9 mouse cellular contexts compared by ENCODE assay signal in the genomic region with DNA sequence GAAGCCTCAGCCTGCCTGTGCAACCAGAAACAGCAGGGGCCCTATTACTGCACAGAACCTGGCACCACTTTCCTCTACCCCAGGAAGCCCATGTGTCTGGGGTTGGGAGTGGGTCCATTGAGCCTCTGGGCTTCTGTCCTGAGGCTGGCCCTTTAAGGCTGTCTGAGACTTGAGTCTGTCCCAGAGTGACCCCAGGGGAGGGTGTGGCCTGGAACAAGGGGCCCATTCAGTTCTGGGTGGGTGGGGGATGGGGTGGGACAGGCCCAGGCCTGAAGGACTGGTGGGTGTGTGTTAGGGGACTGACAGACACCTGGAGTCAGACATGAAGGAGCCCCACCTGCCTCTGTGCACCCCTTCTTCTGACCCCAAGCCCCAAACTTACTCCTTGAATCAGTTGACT. TPM values are rescaled to one million over a fixed set of nuclear protein-coding genes. Genes with fewer than 3 reads are reported as not detected.
DNase-seq lines count a peak whose midpoint lies in the region; ATAC-seq lines count a peak whose summit lies in the region.
"Had no signal": no experiment of that assay in that cellular context is flagged by ENCODE, and none has a peak within 500 bp of the region (broad histone marks: within the 10 kb centered on the region; RNA-seq: fewer than 3 reads in every experiment).

No protein-coding gene starts in this region.

- DNase-seq in forebrain, embryonic 11.5 days (ENCODE audit: low spot score): peak; percentile 76
- peak; percentile 44 for DNase-seq in embryonic facial prominence, embryonic 11.5 days (ENCODE audit: low spot score)
- no peak for DNase-seq in cerebellum, adult 8-10 months
- no peak for DNase-seq in adrenal gland, adult 8-10 months
- DNase-seq in frontal cortex, postnatal 10 days (ENCODE audit: low spot score in 2 of 2): no peak

- peaks cover 38% of the 10 kb centered on the region for H3K4me1 ChIP-seq in forebrain, embryonic 11.5 days (replicated peaks; ENCODE audit: control insufficient read depth, insufficient read depth, low read length)
- peaks cover 64% of the 10 kb centered on the region for H3K4me1 ChIP-seq in forebrain, embryonic 16.5 days (replicated peaks; ENCODE audit: control insufficient read depth, insufficient read depth, low read length)
- peaks cover 7% of the 10 kb centered on the region for H3K4me1 ChIP-seq in embryonic facial prominence, embryonic 11.5 days (ENCODE audit: control insufficient read depth, insufficient read depth, low read length)
- H3K4me1 ChIP-seq in intestine, embryonic 16.5 days (ENCODE audit: control insufficient read depth, insufficient read depth, low read length): peaks cover 90% of the 10 kb centered on the region
- H3K4me1 ChIP-seq in lung, embryonic 15.5 days: peaks cover 98% of the 10 kb centered on the region

- no peak overlapping the region for H3K4me3 ChIP-seq in forebrain, embryonic 11.5 days (ENCODE audit: low read depth, low read length)
- no peak overlapping the region for H3K4me3 ChIP-seq in forebrain, embryonic 16.5 days (replicated peaks; ENCODE audit: low read length)
- no peak overlapping the region for H3K4me3 ChIP-seq in embryonic facial prominence, embryonic 11.5 days (ENCODE audit: low read depth, low read length)
- no peak overlapping the region for H3K4me3 ChIP-seq in intestine, embryonic 16.5 days (ENCODE audit: low read length)
- peak overlapping the region; percentile 22; the same call in 1 of the 2 replicates for H3K4me3 ChIP-seq in lung, embryonic 15.5 days
- H3K4me3 ChIP-seq: erythroblast, embryonic 14.5 days had no signal

- no peaks in the 10 kb centered on the region for H3K9me3 ChIP-seq in forebrain, embryonic 11.5 days (ENCODE audit: control insufficient read depth, low read length)
- H3K9me3 ChIP-seq in forebrain, embryonic 16.5 days (ENCODE audit: control insufficient read depth, low read length): no peaks in the 10 kb centered on the region
- H3K9me3 ChIP-seq in embryonic facial prominence, embryonic 11.5 days (replicated peaks; ENCODE audit: control insufficient read depth, low read length): no peaks in the 10 kb centered on the region
- no peaks in the 10 kb centered on the region for H3K9me3 ChIP-seq in intestine, embryonic 16.5 days (ENCODE audit: control insufficient read depth, low read length)
- H3K9me3 ChIP-seq in lung, embryonic 15.5 days: no peaks in the 10 kb centered on the region

- H3K27me3 ChIP-seq in forebrain, embryonic 11.5 days (ENCODE audit: control insufficient read depth, insufficient read depth, low read length): no peaks in the 10 kb centered on the region
- H3K27me3 ChIP-seq in forebrain, embryonic 16.5 days (replicated peaks; ENCODE audit: control insufficient read depth, insufficient read depth, low read length): no peaks in the 10 kb centered on the region
- H3K27me3 ChIP-seq in embryonic facial prominence, embryonic 11.5 days (ENCODE audit: control insufficient read depth, insufficient read depth, low read length): no peaks in the 10 kb centered on the region
- no peaks in the 10 kb centered on the region for H3K27me3 ChIP-seq in intestine, embryonic 16.5 days (replicated peaks; ENCODE audit: control insufficient read depth, insufficient read depth, low read length)
- H3K27me3 ChIP-seq in lung, embryonic 15.5 days: no peaks in the 10 kb centered on the region

- H3K9ac ChIP-seq in forebrain, embryonic 11.5 days (ENCODE audit: low read length): no peak overlapping the region; the same call in 1 of the 2 replicates
- no peak overlapping the region for H3K9ac ChIP-seq in forebrain, embryonic 16.5 days (replicated peaks; ENCODE audit: low read depth, low read length)
- no peak overlapping the region for H3K9ac ChIP-seq in embryonic facial prominence, embryonic 11.5 days (replicated peaks; ENCODE audit: low read length)
- H3K9ac ChIP-seq in intestine, embryonic 16.5 days (ENCODE audit: low read depth, low read length): peak overlapping the region; percentile 56; the same call in 1 of the 2 replicates
- H3K9ac ChIP-seq in lung, embryonic 15.5 days: no peak overlapping the region

- H3K36me3 ChIP-seq in forebrain, embryonic 11.5 days (ENCODE audit: control insufficient read depth, insufficient read depth, low read length): no peaks in the 10 kb centered on the region; the same call in 1 of the 2 replicates
- no peaks in the 10 kb centered on the region for H3K36me3 ChIP-seq in forebrain, embryonic 16.5 days (ENCODE audit: control insufficient read depth, insufficient read depth)
- no peaks in the 10 kb centered on the region; the same call in 1 of the 2 replicates for H3K36me3 ChIP-seq in embryonic facial prominence, embryonic 11.5 days (replicated peaks; ENCODE audit: control insufficient read depth, insufficient read depth, low read depth, low read length)
- H3K36me3 ChIP-seq in intestine, embryonic 16.5 days (ENCODE audit: control insufficient read depth, insufficient read depth, low read length): peaks cover 4% of the 10 kb centered on the region
- H3K36me3 ChIP-seq in lung, embryonic 15.5 days: peaks cover under 1% of the 10 kb centered on the region; the same call in 1 of the 2 replicates

- no peak overlapping the region for H3K4me2 ChIP-seq in forebrain, embryonic 11.5 days (ENCODE audit: low read depth, low read length, severe bottlenecking)
- no peak overlapping the region for H3K4me2 ChIP-seq in forebrain, embryonic 16.5 days (ENCODE audit: low read length)
- 0 out of 2 replicates have a peak overlapping the region, but pooled peaks have one; percentile 16 for H3K4me2 ChIP-seq in embryonic facial prominence, embryonic 11.5 days (ENCODE audit: low read depth, low read length)
- peak overlapping the region; percentile 33; the same call in 1 of the 2 replicates for H3K4me2 ChIP-seq in intestine, embryonic 16.5 days (ENCODE audit: low read depth, low read length)
- peak overlapping the region; percentile 49 for H3K4me2 ChIP-seq in lung, embryonic 15.5 days

- ATAC-seq in forebrain, embryonic 11.5 days (replicated peaks; ENCODE audit: low FRiP score): no peak
- ATAC-seq in forebrain, embryonic 16.5 days: no peak
- ATAC-seq in embryonic facial prominence, embryonic 11.5 days (replicated peaks; ENCODE audit: insufficient number of reproducible peaks, low FRiP score, low TSS enrichment, low read depth): no peak
- ATAC-seq in intestine, embryonic 16.5 days: no peak
- no peak for ATAC-seq in lung, embryonic 15.5 days (ENCODE audit: borderline replicate concordance, extremely low read depth, low FRiP score, low TSS enrichment)

- H3K27ac ChIP-seq in forebrain, embryonic 11.5 days (ENCODE audit: low read depth, low read length): no peak overlapping the region
- H3K27ac ChIP-seq in forebrain, embryonic 16.5 days (ENCODE audit: low read length): no peak overlapping the region
- no peak overlapping the region for H3K27ac ChIP-seq in embryonic facial prominence, embryonic 11.5 days (replicated peaks; ENCODE audit: low read depth, low read length)
- H3K27ac ChIP-seq in intestine, embryonic 16.5 days (ENCODE audit: low read length): peak overlapping the region; percentile 2; the same call in 1 of the 2 replicates
- H3K27ac ChIP-seq in lung, embryonic 15.5 days: peak overlapping the region; percentile 98

RNA-seq across cellular contexts. Expression of gene Smim24, which starts 21.8 kb away (rescaled TPM):
- 2.8 and 3.3 TPM in 2 replicates for polyA plus RNA-seq in forebrain, embryonic 11.5 days (2014; fragmentation: Nextera tagmentation; extraction: Ambion mirVana)
- polyA plus RNA-seq in forebrain, embryonic 16.5 days (2015; fragmentation: Nextera tagmentation; extraction: Ambion mirVana): 1.2 and 1.8 TPM in 2 replicates
- polyA plus RNA-seq in embryonic facial prominence, embryonic 11.5 days (2014; fragmentation: Nextera tagmentation; extraction: Ambion mirVana): 3.4 and 4.1 TPM in 2 replicates
- polyA plus RNA-seq in intestine, embryonic 16.5 days (2015; fragmentation: Nextera tagmentation; extraction: Ambion mirVana): 426 and 504 TPM in 2 replicates
- polyA plus RNA-seq in lung, embryonic 15.5 days (2015; fragmentation: Nextera tagmentation; extraction: Ambion mirVana): 4.4 TPM in 2 replicates
- 1 to 10 TPM in 2 of 4 experiments, under 1 TPM in 2; 0.78 to 2.0 (median 0.96) TPM for total RNA-seq in adrenal gland, adult 8-10 months (2022)
- polyA plus RNA-seq: erythroblast, embryonic 14.5 days had no signal

RNA-seq across cellular contexts. Expression of gene Gm48552, which starts 25.9 kb away (rescaled TPM):
- polyA plus RNA-seq in forebrain, embryonic 11.5 days (2014; fragmentation: Nextera tagmentation; extraction: Ambion mirVana): 1.1 and 3.0 TPM in 2 replicates
- polyA plus RNA-seq in forebrain, embryonic 16.5 days (2015; fragmentation: Nextera tagmentation; extraction: Ambion mirVana): 1.0 and 2.2 TPM in 2 replicates
- 0.63 TPM in 1 of 2 replicates, not detected in the other for polyA plus RNA-seq in embryonic facial prominence, embryonic 11.5 days (2014; fragmentation: Nextera tagmentation; extraction: Ambion mirVana)
- 0.55 and 1.8 TPM in 2 replicates for polyA plus RNA-seq in intestine, embryonic 16.5 days (2015; fragmentation: Nextera tagmentation; extraction: Ambion mirVana)
- 0.45 and 2.3 TPM in 2 replicates for polyA plus RNA-seq in lung, embryonic 15.5 days (2015; fragmentation: Nextera tagmentation; extraction: Ambion mirVana)
- 1 to 10 TPM; 2.0 to 4.2 (median 2.6) TPM for total RNA-seq in adrenal gland, adult 8-10 months (2022)

RNA-seq across cellular contexts. Expression of gene Gm48551, which starts 30.4 kb away (rescaled TPM):
- polyA plus RNA-seq in forebrain, embryonic 11.5 days (2014; fragmentation: Nextera tagmentation; extraction: Ambion mirVana): 3.0 and 3.5 TPM in 2 replicates
- 6.2 and 8.8 TPM in 2 replicates for polyA plus RNA-seq in forebrain, embryonic 16.5 days (2015; fragmentation: Nextera tagmentation; extraction: Ambion mirVana)
- 2.5 and 4.1 TPM in 2 replicates for polyA plus RNA-seq in embryonic facial prominence, embryonic 11.5 days (2014; fragmentation: Nextera tagmentation; extraction: Ambion mirVana)
- 2.9 and 3.7 TPM in 2 replicates for polyA plus RNA-seq in intestine, embryonic 16.5 days (2015; fragmentation: Nextera tagmentation; extraction: Ambion mirVana)
- polyA plus RNA-seq in lung, embryonic 15.5 days (2015; fragmentation: Nextera tagmentation; extraction: Ambion mirVana): 1.6 and 2.7 TPM in 2 replicates
- 1 to 10 TPM in 2 of 4 experiments, under 1 TPM in 2; 0.65 to 2.9 (median 1.0) TPM for total RNA-seq in adrenal gland, adult 8-10 months (2022)

RNA-seq across cellular contexts. Expression of gene Dohh, which starts 30.5 kb away (rescaled TPM):
- polyA plus RNA-seq in forebrain, embryonic 11.5 days (2014; fragmentation: Nextera tagmentation; extraction: Ambion mirVana): 61.0 and 66.3 TPM in 2 replicates
- polyA plus RNA-seq in forebrain, embryonic 16.5 days (2015; fragmentation: Nextera tagmentation; extraction: Ambion mirVana): 86.0 and 91.0 TPM in 2 replicates
- polyA plus RNA-seq in embryonic facial prominence, embryonic 11.5 days (2014; fragmentation: Nextera tagmentation; extraction: Ambion mirVana): 45.0 and 52.5 TPM in 2 replicates
- 102 and 109 TPM in 2 replicates for polyA plus RNA-seq in intestine, embryonic 16.5 days (2015; fragmentation: Nextera tagmentation; extraction: Ambion mirVana)
- polyA plus RNA-seq in lung, embryonic 15.5 days (2015; fragmentation: Nextera tagmentation; extraction: Ambion mirVana): 75.9 and 79.8 TPM in 2 replicates
- 10 to 100 TPM; 49.8 to 60.2 (median 55.0) TPM for total RNA-seq in adrenal gland, adult 8-10 months (2022)

RNA-seq across cellular contexts. Expression of gene Fzr1, which starts 36.4 kb away (rescaled TPM):
- 132 and 144 TPM in 2 replicates for polyA plus RNA-seq in forebrain, embryonic 11.5 days (2014; fragmentation: Nextera tagmentation; extraction: Ambion mirVana)
- 121 and 133 TPM in 2 replicates for polyA plus RNA-seq in forebrain, embryonic 16.5 days (2015; fragmentation: Nextera tagmentation; extraction: Ambion mirVana)
- 92.1 and 95.0 TPM in 2 replicates for polyA plus RNA-seq in embryonic facial prominence, embryonic 11.5 days (2014; fragmentation: Nextera tagmentation; extraction: Ambion mirVana)
- polyA plus RNA-seq in intestine, embryonic 16.5 days (2015; fragmentation: Nextera tagmentation; extraction: Ambion mirVana): 73.2 and 78.7 TPM in 2 replicates
- polyA plus RNA-seq in lung, embryonic 15.5 days (2015; fragmentation: Nextera tagmentation; extraction: Ambion mirVana): 110 and 115 TPM in 2 replicates
- 10 to 100 TPM; 47.1 to 52.7 (median 49.9) TPM for total RNA-seq in adrenal gland, adult 8-10 months (2022)

Comparison
In these comparisons a context has a peak if more than half of its experiments do, and no peak if none do; other contexts are left out.
1. DNase-seq: peak in forebrain, embryonic 11.5 days (single experiment) and embryonic facial prominence, embryonic 11.5 days (single experiment); none in cerebellum, adult 8-10 months (single experiment), adrenal gland, adult 8-10 months (single experiment) and frontal cortex, postnatal 10 days (0 of 2).
2. H3K27ac ChIP-seq: peak in intestine, embryonic 16.5 days (single experiment) and lung, embryonic 15.5 days (single experiment); none in forebrain, embryonic 11.5 days (single experiment), forebrain, embryonic 16.5 days (single experiment) and embryonic facial prominence, embryonic 11.5 days (single experiment).
3. H3K4me2 ChIP-seq: peak in embryonic facial prominence, embryonic 11.5 days (single experiment), intestine, embryonic 16.5 days (single experiment) and lung, embryonic 15.5 days (single experiment); none in forebrain, embryonic 11.5 days (single experiment) and forebrain, embryonic 16.5 days (single experiment).
4. RNA of gene Smim24, which starts 21.8 kb away (polyA plus RNA-seq): 426 to 504 TPM in intestine, embryonic 16.5 days; 4.4 TPM in lung, embryonic 15.5 days, 3.4 to 4.1 TPM in embryonic facial prominence, embryonic 11.5 days, 2.8 to 3.3 TPM in forebrain, embryonic 11.5 days and 1.2 to 1.8 TPM in forebrain, embryonic 16.5 days; every median in the first group is over 10 times any median in the second.